Mouse (Mus musculus): ENCODE results near the gene Zdhhc23. TPM values are rescaled to one million over a fixed set of nuclear protein-coding genes. Genes with fewer than 3 reads are reported as not detected.

Gene Zdhhc23
- polyA plus RNA-seq, 1 experiment from 2014 or later: 5.1 TPM

GRCm38 (mm10) chr16:44011010-44011409 lies 31.4 kb upstream of the Zdhhc23 start:
- no peak overlapping the region for H3K4me2 ChIP-seq (ENCODE audit: low read length)
- H3K27me3 ChIP-seq (ENCODE audit: control insufficient read depth, insufficient read depth, low read depth, low read length): no peaks in the 10 kb centered on the region
- H3K27ac ChIP-seq (ENCODE audit: low read length): no peak overlapping the region
- ATAC-seq: no peak
- H3K4me3 ChIP-seq (ENCODE audit: low read depth, low read length): no peak overlapping the region
- H3K9me3 ChIP-seq (replicated peaks; ENCODE audit: control insufficient read depth, low read length, poor library complexity, severe bottlenecking): no peaks in the 10 kb centered on the region
- 76% methylated on average over 5 of the region's 5 CpGs for WGBS
- no peaks in the 10 kb centered on the region for H3K4me1 ChIP-seq (ENCODE audit: control insufficient read depth, insufficient read depth, low read length)
- H3K9ac ChIP-seq (ENCODE audit: low read depth, low read length): no peak overlapping the region
- no peaks in the 10 kb centered on the region for H3K36me3 ChIP-seq (ENCODE audit: control insufficient read depth, insufficient read depth, low read length)

GRCm38 (mm10) chr16:44002086-44002485 lies 22.5 kb upstream of the Zdhhc23 start:
- H3K27me3 ChIP-seq (ENCODE audit: control insufficient read depth, insufficient read depth, low read depth, low read length): no peaks in the 10 kb centered on the region
- H3K27ac ChIP-seq (ENCODE audit: low read length): no peak overlapping the region
- WGBS: 73% methylated on average over 5 of the region's 5 CpGs
- no peaks in the 10 kb centered on the region for H3K36me3 ChIP-seq (ENCODE audit: control insufficient read depth, insufficient read depth, low read length)
- H3K4me1 ChIP-seq (ENCODE audit: control insufficient read depth, insufficient read depth, low read length): no peaks in the 10 kb centered on the region
- H3K9me3 ChIP-seq (replicated peaks; ENCODE audit: control insufficient read depth, low read length, poor library complexity, severe bottlenecking): no peaks in the 10 kb centered on the region
- no peak overlapping the region for H3K9ac ChIP-seq (ENCODE audit: low read depth, low read length)
- H3K4me2 ChIP-seq (ENCODE audit: low read length): no peak overlapping the region
- ATAC-seq: no peak
- H3K4me3 ChIP-seq (ENCODE audit: low read depth, low read length): no peak overlapping the region

- H3K36me3 ChIP-seq (ENCODE audit: control insufficient read depth, insufficient read depth, low read length): no peaks in the 10 kb centered on the region
- no peak for ATAC-seq
- H3K27ac ChIP-seq (ENCODE audit: low read length): no peak overlapping the region
- no peaks in the 10 kb centered on the region for H3K27me3 ChIP-seq (ENCODE audit: control insufficient read depth, insufficient read depth, low read depth, low read length)
- H3K9ac ChIP-seq (ENCODE audit: low read depth, low read length): no peak overlapping the region
- no peak overlapping the region for H3K4me3 ChIP-seq (ENCODE audit: low read depth, low read length)
- H3K4me2 ChIP-seq (ENCODE audit: low read length): no peak overlapping the region
- 79% methylated on average over 5 of the region's 5 CpGs for WGBS
- H3K4me1 ChIP-seq (ENCODE audit: control insufficient read depth, insufficient read depth, low read length): no peaks in the 10 kb centered on the region
- H3K9me3 ChIP-seq (replicated peaks; ENCODE audit: control insufficient read depth, low read length, poor library complexity, severe bottlenecking): no peaks in the 10 kb centered on the region
Observed at GRCm38 (mm10) chr16:43999541-43999940, 19.9 kb upstream of the Zdhhc23 start.

- Histone ChIP-seq H3K36me3 (ENCODE audit: control insufficient read depth, insufficient read depth, low read length) (no peaks in the 10 kb centered on the region), H3K4me3 (ENCODE audit: low read depth, low read length) (no peak overlapping the region), H3K9ac (ENCODE audit: low read depth, low read length) (no peak overlapping the region), H3K4me1 (ENCODE audit: control insufficient read depth, insufficient read depth, low read length) (no peaks in the 10 kb centered on the region), H3K27me3 (ENCODE audit: control insufficient read depth, insufficient read depth, low read depth, low read length) (no peaks in the 10 kb centered on the region), H3K4me2 (ENCODE audit: low read length) (no peak overlapping the region), H3K27ac (ENCODE audit: low read length) (no peak overlapping the region), H3K9me3 (replicated peaks; ENCODE audit: control insufficient read depth, low read length, poor library complexity, severe bottlenecking) (no peaks in the 10 kb centered on the region)
- 81% methylated on average over 8 of the region's 8 CpGs for whole genome bisulfite sequencing
- no peak for ATAC-seq
Observed at GRCm38 (mm10) chr16:43999111-43999510, 19.5 kb upstream of the Zdhhc23 start.

- WGBS: 87% methylated on average over 3 of the region's 3 CpGs
- H3K27ac ChIP-seq (ENCODE audit: low read length): no peak overlapping the region
- no peaks in the 10 kb centered on the region for H3K9me3 ChIP-seq (replicated peaks; ENCODE audit: control insufficient read depth, low read length, poor library complexity, severe bottlenecking)
- no peak overlapping the region for H3K4me2 ChIP-seq (ENCODE audit: low read length)
- no peaks in the 10 kb centered on the region for H3K36me3 ChIP-seq (ENCODE audit: control insufficient read depth, insufficient read depth, low read length)
- no peaks in the 10 kb centered on the region for H3K4me1 ChIP-seq (ENCODE audit: control insufficient read depth, insufficient read depth, low read length)
- no peak overlapping the region for H3K4me3 ChIP-seq (ENCODE audit: low read depth, low read length)
- ATAC-seq: no peak
- no peaks in the 10 kb centered on the region for H3K27me3 ChIP-seq (ENCODE audit: control insufficient read depth, insufficient read depth, low read depth, low read length)
- H3K9ac ChIP-seq (ENCODE audit: low read depth, low read length): no peak overlapping the region
Observed at GRCm38 (mm10) chr16:43994623-43995022, 15.0 kb upstream of the Zdhhc23 start.

GRCm38 (mm10) chr16:43986299-43986698 lies 6.7 kb upstream of the Zdhhc23 start:
- H3K4me3 ChIP-seq (ENCODE audit: low read depth, low read length): no peak overlapping the region
- H3K36me3 ChIP-seq (ENCODE audit: control insufficient read depth, insufficient read depth, low read length): no peaks in the 10 kb centered on the region

GRCm38 (mm10) chr16:43980110-43980609 lies 569 bp upstream of the Zdhhc23 start:
- Histone ChIP-seq H3K4me1 (ENCODE audit: control insufficient read depth, insufficient read depth, low read length) (no peaks in the 10 kb centered on the region), H3K36me3 (ENCODE audit: control insufficient read depth, insufficient read depth, low read length) (no peaks in the 10 kb centered on the region), H3K27ac (ENCODE audit: low read length) (no peak overlapping the region; the same call in 1 of the 2 replicates), H3K9ac (ENCODE audit: low read depth, low read length) (peak overlapping the region; percentile 89), H3K9me3 (replicated peaks; ENCODE audit: control insufficient read depth, low read length, poor library complexity, severe bottlenecking) (no peaks in the 10 kb centered on the region), H3K4me3 (ENCODE audit: low read depth, low read length) (peak overlapping the region; percentile 86), H3K27me3 (ENCODE audit: control insufficient read depth, insufficient read depth, low read depth, low read length) (no peaks in the 10 kb centered on the region), H3K4me2 (ENCODE audit: low read length) (peak overlapping the region; percentile 95)
- 25% methylated on average over 9 of the region's 9 CpGs for WGBS
- no peak for ATAC-seq

More at GRCm38 (mm10) chr16:43986299-43986698, 6.7 kb upstream of the Zdhhc23 start:
- Histone ChIP-seq H3K27me3 (ENCODE audit: control insufficient read depth, insufficient read depth, low read depth, low read length) (no peaks in the 10 kb centered on the region), H3K4me1 (ENCODE audit: control insufficient read depth, insufficient read depth, low read length) (no peaks in the 10 kb centered on the region), H3K4me2 (ENCODE audit: low read length) (no peak overlapping the region), H3K27ac (ENCODE audit: low read length) (no peak overlapping the region), H3K9me3 (replicated peaks; ENCODE audit: control insufficient read depth, low read length, poor library complexity, severe bottlenecking) (no peaks in the 10 kb centered on the region), H3K9ac (ENCODE audit: low read depth, low read length) (no peak overlapping the region)
- WGBS: 91% methylated on average over 4 of the region's 4 CpGs
- no peak for ATAC-seq

- Histone ChIP-seq H3K4me1 (ENCODE audit: control insufficient read depth, insufficient read depth, low read length) (no peaks in the 10 kb centered on the region), H3K4me3 (ENCODE audit: low read depth, low read length) (peak overlapping the region; percentile 86), H3K9ac (ENCODE audit: low read depth, low read length) (peak overlapping the region; percentile 89), H3K27me3 (ENCODE audit: control insufficient read depth, insufficient read depth, low read depth, low read length) (no peaks in the 10 kb centered on the region), H3K9me3 (replicated peaks; ENCODE audit: control insufficient read depth, low read length, poor library complexity, severe bottlenecking) (no peaks in the 10 kb centered on the region), H3K36me3 (ENCODE audit: control insufficient read depth, insufficient read depth, low read length) (no peaks in the 10 kb centered on the region), H3K27ac (ENCODE audit: low read length) (no peak overlapping the region), H3K4me2 (ENCODE audit: low read length) (peak overlapping the region; percentile 95)
- WGBS: 15% methylated on average over 7 of the region's 7 CpGs
- no peak for ATAC-seq
Observed at GRCm38 (mm10) chr16:43979010-43979327, 622 bp downstream of the Zdhhc23 start.

- no peaks in the 10 kb centered on the region for H3K27me3 ChIP-seq (ENCODE audit: control insufficient read depth, insufficient read depth, low read depth, low read length)
- H3K4me3 ChIP-seq (ENCODE audit: low read depth, low read length): no peak overlapping the region
- H3K4me1 ChIP-seq (ENCODE audit: control insufficient read depth, insufficient read depth, low read length): no peaks in the 10 kb centered on the region
- ATAC-seq: no peak
- peaks cover 2% of the 10 kb centered on the region; the same call in 1 of the 2 replicates for H3K36me3 ChIP-seq (ENCODE audit: control insufficient read depth, insufficient read depth, low read length)
- H3K27ac ChIP-seq (ENCODE audit: low read length): no peak overlapping the region
- H3K9me3 ChIP-seq (replicated peaks; ENCODE audit: control insufficient read depth, low read length, poor library complexity, severe bottlenecking): no peaks in the 10 kb centered on the region
- H3K4me2 ChIP-seq (ENCODE audit: low read length): no peak overlapping the region
- WGBS: 79% methylated on average over 22 of the region's 22 CpGs
- no peak overlapping the region for H3K9ac ChIP-seq (ENCODE audit: low read depth, low read length)
Observed at GRCm38 (mm10) chr16:43973606-43974220, 5.9 kb downstream of the Zdhhc23 start.
